Mouse (Mus musculus) thymus, postnatal 36 days (tissue): ENCODE measurements around the gene Snapc2.

Source experiments
- DNase-seq, 2 experiments: peaks; one replicate each; pipeline ENCODE4 v3.0.0; 2022; ENCODE audit warnings: mixed read lengths in 2 of 2

Snapc2 gene

GRCm38 (mm10) chr8:4252934-4253841 is at the start of gene Snapc2:
Gene Snapc2, plus strand, starts transcription at chr8:4253080.
- DNase-seq, result peak; percentile 95

GRCm38 (mm10) chr8:4205246-4206123 is 47.4 kb upstream of the Snapc2 start:
- no peak for DNase-seq

- no peak for DNase-seq
Measured at GRCm38 (mm10) chr8:4206182-4207015, 46.5 kb upstream of the Snapc2 start.

- DNase-seq, result no peak
Measured at GRCm38 (mm10) chr8:4207016-4207350, 45.9 kb upstream of the Snapc2 start.

- DNase-seq, result no peak
Measured at GRCm38 (mm10) chr8:4211097-4211496, 41.8 kb upstream of the Snapc2 start.

- no peak for DNase-seq
Measured at GRCm38 (mm10) chr8:4212809-4213209, 40.1 kb upstream of the Snapc2 start.

GRCm38 (mm10) chr8:4213210-4214005 is 39.5 kb upstream of the Snapc2 start:
- peak; percentile 63 to 70 for DNase-seq

- peak; percentile 55 to 65 for DNase-seq
Measured at GRCm38 (mm10) chr8:4214006-4214980, 38.6 kb upstream of the Snapc2 start.

GRCm38 (mm10) chr8:4216296-4216695 is 36.6 kb upstream of the Snapc2 start:
- DNase-seq, result no peak

GRCm38 (mm10) chr8:4216791-4217621 is 35.9 kb upstream of the Snapc2 start, which contains the start of gene Prr36:
Gene Prr36, minus strand, starts transcription at chr8:4217459.
- peak in 1 of 2 experiments; percentile 30 for DNase-seq

- DNase-seq, result no peak
Measured at GRCm38 (mm10) chr8:4219617-4220016, 33.3 kb upstream of the Snapc2 start.

- no peak for DNase-seq
Measured at GRCm38 (mm10) chr8:4222059-4222458, 30.8 kb upstream of the Snapc2 start.

- DNase-seq, result no peak
Measured at GRCm38 (mm10) chr8:4226323-4226722, 26.6 kb upstream of the Snapc2 start.

- no peak for DNase-seq
Measured at GRCm38 (mm10) chr8:4226739-4227347, 26.0 kb upstream of the Snapc2 start, which contains the start of gene Lrrc8e. Gene Lrrc8e, plus strand, starts transcription at chr8:4226827.

- DNase-seq, result no peak
Measured at GRCm38 (mm10) chr8:4227919-4228318, 25.0 kb upstream of the Snapc2 start.

GRCm38 (mm10) chr8:4229784-4230183 is 23.1 kb upstream of the Snapc2 start:
- no peak for DNase-seq

GRCm38 (mm10) chr8:4230612-4231351 is 22.1 kb upstream of the Snapc2 start:
- DNase-seq, result no peak

- no peak for DNase-seq
Measured at GRCm38 (mm10) chr8:4237814-4238433, 15.0 kb upstream of the Snapc2 start.
